Mouse (Mus musculus) thymus, adult 2 months (tissue): ENCODE data around the gene Snhg11.

ENCODE experiments used
- CTCF ChIP-seq: fragments of 200-500 bp; IDR thresholded peaks from 2 replicates; pipeline ENCODE4 v1.5.1; 2012; ENCODE audit warnings: mild to moderate bottlenecking, control low read depth, low read length, moderate library complexity, borderline replicate concordance; ENCODE audit not compliant: control insufficient read depth, poor library complexity, insufficient read depth; ENCODE audit errors: extremely low read depth
- POLR2A ChIP-seq: fragments of 200-500 bp; IDR thresholded peaks from 2 replicates; pipeline ENCODE4 v1.6.1; 2012; ENCODE audit warnings: mild to moderate bottlenecking, low read length, control low read depth, moderate library complexity; ENCODE audit not compliant: control insufficient read depth, poor library complexity, insufficient read depth; ENCODE audit errors: extremely low read depth

DNA sequence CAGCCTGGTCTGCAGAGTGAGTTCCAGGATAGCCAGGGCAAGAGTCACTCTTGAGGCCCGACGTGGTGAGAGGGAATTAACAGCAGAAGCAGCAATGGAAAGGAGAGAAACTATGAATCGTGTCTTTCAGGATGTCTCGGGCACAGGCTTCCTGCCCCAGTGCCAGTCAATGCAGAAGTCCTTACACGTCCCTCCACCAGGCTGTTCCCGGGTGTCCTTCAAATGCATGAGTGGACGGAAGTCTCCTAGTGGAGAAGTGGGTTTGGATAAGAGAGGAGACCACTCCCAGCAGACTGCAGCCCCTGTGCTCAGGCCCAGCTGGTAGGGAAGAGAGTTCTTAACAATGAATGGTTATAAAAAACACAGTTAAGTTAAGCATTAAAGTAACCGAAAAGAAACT, 7.1 kb upstream of the Snhg11 start:
- no peak for TF ChIP-seq CTCF
- TF ChIP-seq POLR2A, result no peak
